In genomic region chr16:45723172-45723901, GRCm38 (mm10) we compare ENCODE assay signal across 7 mouse cellular contexts. TPM values are rescaled to one million over a fixed set of nuclear protein-coding genes. Genes with fewer than 3 reads are reported as not detected.
A peak's percentile ranks its signal among the peaks of the same experiment; 100 is the strongest.
DNase-seq lines count a peak whose midpoint lies in the region; ATAC-seq and TF ChIP-seq lines count a peak whose summit lies in the region.

No protein-coding gene starts in this region.

- no peaks in the 10 kb centered on the region for H3K36me3 ChIP-seq in lung, embryonic 16.5 days (ENCODE audit: control insufficient read depth, insufficient read depth, low read length)
- H3K36me3 ChIP-seq in lung, postnatal 0 days (ENCODE audit: insufficient read depth, low read length) = no peaks in the 10 kb centered on the region
- H3K36me3 ChIP-seq in intestine, embryonic 15.5 days = no peaks in the 10 kb centered on the region

- H3K4me2 ChIP-seq in lung, embryonic 16.5 days (ENCODE audit: low read depth, low read length) = peak overlapping the region; percentile 86
- no peak overlapping the region for H3K4me2 ChIP-seq in lung, postnatal 0 days (replicated peaks; ENCODE audit: low read depth, low read length)
- peak overlapping the region; percentile 96 for H3K4me2 ChIP-seq in intestine, embryonic 15.5 days (replicated peaks)

- no peak for ATAC-seq in lung, embryonic 16.5 days (ENCODE audit: low read depth)
- ATAC-seq in lung, postnatal 0 days = no peak
- ATAC-seq in intestine, embryonic 15.5 days = no peak

- H3K9me3 ChIP-seq in lung, embryonic 16.5 days (ENCODE audit: control insufficient read depth, low read length) = no peaks in the 10 kb centered on the region
- H3K9me3 ChIP-seq in lung, postnatal 0 days (ENCODE audit: low read length) = no peaks in the 10 kb centered on the region
- no peaks in the 10 kb centered on the region for H3K9me3 ChIP-seq in intestine, embryonic 15.5 days

- no peak for DNase-seq in lung, postnatal 0 days (ENCODE audit: low spot score)
- DNase-seq in embryo, embryonic 10.5 days (ENCODE audit: low spot score) = peak; percentile 57
- peak; percentile 53 for DNase-seq in retina, embryonic 14.5 days (ENCODE audit: low spot score)
- DNase-seq in adrenal gland, adult (ENCODE audit: inconsistent age in 2 of 2, low spot score in 1 of 2) = no peak
- DNase-seq in lung, postnatal 25 days (ENCODE audit: low spot score) = no peak

- H3K27ac ChIP-seq in lung, embryonic 16.5 days (ENCODE audit: low read length) = no peak overlapping the region
- H3K27ac ChIP-seq in lung, postnatal 0 days (ENCODE audit: low read length) = no peak overlapping the region
- H3K27ac ChIP-seq in intestine, embryonic 15.5 days = peak overlapping the region; percentile 2; the same call in 1 of the 2 replicates

- H3K9ac ChIP-seq in lung, embryonic 16.5 days (ENCODE audit: low read length) = peak overlapping the region; percentile 58
- no peak overlapping the region for H3K9ac ChIP-seq in lung, postnatal 0 days (replicated peaks; ENCODE audit: low read depth)
- H3K9ac ChIP-seq in intestine, embryonic 15.5 days = peak overlapping the region; percentile 46

- TF ChIP-seq CTCF in lung, postnatal 0 days (IDR thresholded peaks at IDR 0.05) = no peak

- peak overlapping the region; percentile 52; the same call in 1 of the 2 replicates for H3K4me3 ChIP-seq in lung, embryonic 16.5 days (ENCODE audit: low read length)
- no peak overlapping the region for H3K4me3 ChIP-seq in lung, postnatal 0 days (ENCODE audit: low read depth, low read length)
- peak overlapping the region; percentile 47 for H3K4me3 ChIP-seq in intestine, embryonic 15.5 days (replicated peaks)

- H3K4me1 ChIP-seq in lung, embryonic 16.5 days (replicated peaks; ENCODE audit: control insufficient read depth, insufficient read depth, low read length) = no peaks in the 10 kb centered on the region; the same call in 1 of the 2 replicates
- H3K4me1 ChIP-seq in lung, postnatal 0 days (ENCODE audit: insufficient read depth, low read depth, low read length) = no peaks in the 10 kb centered on the region; the same call in 1 of the 2 replicates
- H3K4me1 ChIP-seq in intestine, embryonic 15.5 days (replicated peaks) = peaks cover 11% of the 10 kb centered on the region

- no peaks in the 10 kb centered on the region for H3K27me3 ChIP-seq in lung, embryonic 16.5 days (ENCODE audit: control insufficient read depth, insufficient read depth, low read depth, low read length)
- H3K27me3 ChIP-seq in lung, postnatal 0 days (replicated peaks; ENCODE audit: insufficient read depth, low read length) = no peaks in the 10 kb centered on the region
- no peaks in the 10 kb centered on the region for H3K27me3 ChIP-seq in intestine, embryonic 15.5 days (replicated peaks)

- TF ChIP-seq EP300 in lung, postnatal 0 days (IDR thresholded peaks at IDR 0.05) = no peak

- 53% methylated on average over 6 of the region's 6 CpGs for WGBS in lung, embryonic 16.5 days
- 68% methylated on average over 6 of the region's 6 CpGs for WGBS in lung, postnatal 0 days
- 63% methylated on average over 6 of the region's 6 CpGs for WGBS in intestine, embryonic 15.5 days

RNA-seq across cellular contexts. Expression of gene Tagln3, which starts 1.1 kb away (rescaled TPM):
- polyA plus RNA-seq in lung, embryonic 16.5 days (2015; fragmentation: Nextera tagmentation; extraction: Ambion mirVana) = 3.5 and 4.2 TPM in 2 replicates
- 0.53 and 0.76 TPM in 2 replicates for polyA plus RNA-seq in lung, postnatal 0 days (2015; fragmentation: Nextera tagmentation; extraction: Ambion mirVana)
- polyA plus RNA-seq in intestine, embryonic 15.5 days (2015; fragmentation: Nextera tagmentation; extraction: Ambion mirVana) = 28.0 and 28.1 TPM in 2 replicates

RNA-seq across cellular contexts. Expression of gene Abhd10, which starts 19.4 kb away (rescaled TPM):
- polyA plus RNA-seq in lung, embryonic 16.5 days (2015; fragmentation: Nextera tagmentation; extraction: Ambion mirVana) = 31.9 and 37.0 TPM in 2 replicates
- 21.3 and 21.7 TPM in 2 replicates for polyA plus RNA-seq in lung, postnatal 0 days (2015; fragmentation: Nextera tagmentation; extraction: Ambion mirVana)
- 33.1 and 35.1 TPM in 2 replicates for polyA plus RNA-seq in intestine, embryonic 15.5 days (2015; fragmentation: Nextera tagmentation; extraction: Ambion mirVana)

RNA-seq across cellular contexts. Expression of gene Tmprss7, which starts 29.9 kb away (rescaled TPM):
- polyA plus RNA-seq in lung, embryonic 16.5 days (2015; fragmentation: Nextera tagmentation; extraction: Ambion mirVana) = not detected in 2 replicates
- polyA plus RNA-seq in lung, postnatal 0 days (2015; fragmentation: Nextera tagmentation; extraction: Ambion mirVana) = 0.10 and 0.13 TPM in 2 replicates
- polyA plus RNA-seq in intestine, embryonic 15.5 days (2015; fragmentation: Nextera tagmentation; extraction: Ambion mirVana) = 0.24 and 0.25 TPM in 2 replicates

Comparison
In these comparisons a context has a peak if more than half of its experiments do, and no peak if none do; other contexts are left out.
1. DNase-seq: peak in embryo, embryonic 10.5 days (single experiment) and retina, embryonic 14.5 days (single experiment); none in lung, postnatal 0 days (single experiment), adrenal gland, adult (0 of 2) and lung, postnatal 25 days (single experiment).